Mouse (Mus musculus): Measurements from ENCODE around the gene Taf11. TPM values are rescaled to one million over a fixed set of nuclear protein-coding genes. Genes with fewer than 3 reads are reported as not detected.

Taf11 gene
- polyA plus RNA-seq, 1 experiment, result 30.6 TPM

- WGBS, result under 1% methylated on average over 78 of the region's 78 CpGs
- TF ChIP-seq POLR2A (IDR thresholded peaks at IDR 0.05; ENCODE audit: borderline replicate concordance, control insufficient read depth, low read depth, low read length), result no peak; the same call in 1 of the 2 replicates
- no peak for TF ChIP-seq CTCF (IDR thresholded peaks at IDR 0.05; ENCODE audit: control insufficient read depth, insufficient read depth, low read length)
- Histone ChIP-seq H3K4me3 (replicated peaks; ENCODE audit: control insufficient read depth, low read depth, low read length) (peak within 1 kb of the TSS; percentile 85), H3K4me1 (ENCODE audit: control insufficient read depth, insufficient read depth, low read length) (peaks cover 4% of the 10 kb centered on the region; the same call in 1 of the 2 replicates), H3K27ac (ENCODE audit: control insufficient read depth, insufficient read depth, low read depth, low read length, poor library complexity) (peak within 1 kb of the TSS; percentile 91)
These were observed 589 bp downstream of the Taf11 start, which contains the start of gene Anks1 for GRCm38 (mm10) chr17:27908888-27909621. Gene Anks1, plus strand, starts transcription at chr17:27909306.

GRCm38 (mm10) chr17:27908206-27908887 lies 1.3 kb downstream of the Taf11 start:
- TF ChIP-seq POLR2A (IDR thresholded peaks at IDR 0.05; ENCODE audit: borderline replicate concordance, control insufficient read depth, low read depth, low read length) (no peak), CTCF (IDR thresholded peaks at IDR 0.05; ENCODE audit: control insufficient read depth, insufficient read depth, low read length) (no peak)
- Histone ChIP-seq H3K4me3 (replicated peaks; ENCODE audit: control insufficient read depth, low read depth, low read length) (peak overlapping the region; percentile 86), H3K27ac (ENCODE audit: control insufficient read depth, insufficient read depth, low read depth, low read length, poor library complexity) (peak overlapping the region; percentile 91; the same call in 1 of the 2 replicates), H3K4me1 (ENCODE audit: control insufficient read depth, insufficient read depth, low read length) (peaks cover 4% of the 10 kb centered on the region; the same call in 1 of the 2 replicates)
- WGBS, result under 1% methylated on average over 12 of the region's 12 CpGs

- peaks cover 4% of the 10 kb centered on the region; the same call in 1 of the 2 replicates for H3K4me1 ChIP-seq (ENCODE audit: control insufficient read depth, insufficient read depth, low read length)
- WGBS, result under 1% methylated on average over 45 of the region's 45 CpGs
- H3K27ac ChIP-seq (ENCODE audit: control insufficient read depth, insufficient read depth, low read depth, low read length, poor library complexity), result peak overlapping the region; percentile 61; the same call in 1 of the 2 replicates
- peak overlapping the region; percentile 86 for H3K4me3 ChIP-seq (replicated peaks; ENCODE audit: control insufficient read depth, low read depth, low read length)
- TF ChIP-seq POLR2A (IDR thresholded peaks at IDR 0.05; ENCODE audit: borderline replicate concordance, control insufficient read depth, low read depth, low read length), result peak; percentile 41; the same call in 1 of the 2 replicates
- TF ChIP-seq CTCF (IDR thresholded peaks at IDR 0.05; ENCODE audit: control insufficient read depth, insufficient read depth, low read length), result no peak
These were observed 2.0 kb downstream of the Taf11 start for GRCm38 (mm10) chr17:27907512-27908205.

DNA sequence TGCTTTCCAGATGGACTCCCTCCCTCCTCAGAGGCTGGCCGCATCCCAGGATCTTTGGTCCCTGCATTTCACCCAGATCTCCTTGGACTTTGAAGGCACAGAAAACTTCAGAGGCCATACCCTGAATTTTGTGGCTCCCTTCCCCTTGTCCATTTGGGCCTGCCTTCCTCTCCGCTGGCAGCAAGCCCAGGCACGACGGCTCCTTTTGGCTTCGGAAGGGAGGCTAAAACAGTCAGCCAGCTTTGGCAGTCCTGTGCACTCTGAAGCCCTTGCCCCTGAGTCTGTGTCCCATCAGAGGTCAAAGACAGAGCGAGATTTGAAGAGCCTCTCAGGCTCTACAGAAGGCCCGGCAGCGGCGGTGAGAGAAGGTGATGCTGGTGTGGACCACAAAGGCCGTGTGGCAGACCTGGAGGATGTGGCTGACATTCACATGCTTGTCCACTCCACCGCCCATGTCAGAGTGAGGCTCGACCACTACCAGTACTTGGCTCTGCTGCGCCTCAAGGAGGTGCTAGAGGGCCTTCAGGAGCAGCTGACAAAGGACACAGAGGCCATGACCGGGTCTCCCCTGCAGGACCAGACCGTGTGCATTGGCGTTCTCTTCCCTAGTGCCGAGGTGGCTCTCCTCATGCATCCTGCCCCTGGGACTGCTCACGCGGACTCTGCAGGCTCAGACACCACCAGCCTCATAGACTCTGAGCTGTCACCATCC lies 23.0 kb downstream of the Taf11 start:
- peak; percentile 16; the same call in 1 of the 2 replicates for TF ChIP-seq CTCF (IDR thresholded peaks at IDR 0.05; ENCODE audit: control insufficient read depth, insufficient read depth, low read length)
- TF ChIP-seq POLR2A (IDR thresholded peaks at IDR 0.05; ENCODE audit: borderline replicate concordance, control insufficient read depth, low read depth, low read length), result no peak

DNA sequence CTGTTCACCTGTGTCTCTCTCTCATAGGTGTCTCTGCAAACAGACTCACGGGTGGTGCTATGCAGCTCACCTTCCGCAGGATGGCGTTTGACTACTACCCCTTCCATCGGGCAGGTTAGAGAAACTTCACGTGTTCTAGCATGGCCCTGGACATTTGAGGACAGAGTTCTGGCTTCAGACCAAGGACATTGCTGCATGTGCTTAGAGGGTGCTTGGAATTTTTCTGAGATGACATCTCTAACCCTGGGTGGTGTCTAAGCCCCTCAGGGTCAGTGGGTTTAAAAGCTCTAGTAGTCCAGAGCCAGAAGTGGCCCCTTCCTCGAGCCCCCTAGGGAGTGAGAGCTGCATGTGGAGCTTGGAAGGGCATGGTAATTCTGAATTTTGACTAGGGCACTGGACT lies 25.6 kb downstream of the Taf11 start:
- TF ChIP-seq POLR2A (IDR thresholded peaks at IDR 0.05; ENCODE audit: borderline replicate concordance, control insufficient read depth, low read depth, low read length) (no peak), CTCF (IDR thresholded peaks at IDR 0.05; ENCODE audit: control insufficient read depth, insufficient read depth, low read length) (no peak)
- H3K4me1 ChIP-seq (ENCODE audit: control insufficient read depth, insufficient read depth, low read length), result no peaks in the 10 kb centered on the region; the same call in 1 of the 2 replicates
- WGBS, result 90% methylated on average over 6 of the region's 6 CpGs
- no peak overlapping the region for H3K27ac ChIP-seq (ENCODE audit: control insufficient read depth, insufficient read depth, low read depth, low read length, poor library complexity)
- H3K4me3 ChIP-seq (replicated peaks; ENCODE audit: control insufficient read depth, low read depth, low read length), result no peak overlapping the region

More for the DNA sequence above, 23.0 kb downstream of the Taf11 start:
- WGBS, result 90% methylated on average over 19 of the region's 19 CpGs
- Histone ChIP-seq H3K4me1 (ENCODE audit: control insufficient read depth, insufficient read depth, low read length) (no peaks in the 10 kb centered on the region; the same call in 1 of the 2 replicates), H3K27ac (ENCODE audit: control insufficient read depth, insufficient read depth, low read depth, low read length, poor library complexity) (no peak overlapping the region), H3K4me3 (replicated peaks; ENCODE audit: control insufficient read depth, low read depth, low read length) (no peak overlapping the region)

- no peaks in the 10 kb centered on the region; the same call in 1 of the 2 replicates for H3K4me1 ChIP-seq (ENCODE audit: control insufficient read depth, insufficient read depth, low read length)
- H3K27ac ChIP-seq (ENCODE audit: control insufficient read depth, insufficient read depth, low read depth, low read length, poor library complexity), result no peak overlapping the region
- TF ChIP-seq CTCF (IDR thresholded peaks at IDR 0.05; ENCODE audit: control insufficient read depth, insufficient read depth, low read length), result no peak
- no peak for TF ChIP-seq POLR2A (IDR thresholded peaks at IDR 0.05; ENCODE audit: borderline replicate concordance, control insufficient read depth, low read depth, low read length)
- 70% methylated on average over 8 of the region's 8 CpGs for WGBS
- H3K4me3 ChIP-seq (replicated peaks; ENCODE audit: control insufficient read depth, low read depth, low read length), result no peak overlapping the region
These were observed 26.5 kb downstream of the Taf11 start for GRCm38 (mm10) chr17:27883129-27883528.

DNA sequence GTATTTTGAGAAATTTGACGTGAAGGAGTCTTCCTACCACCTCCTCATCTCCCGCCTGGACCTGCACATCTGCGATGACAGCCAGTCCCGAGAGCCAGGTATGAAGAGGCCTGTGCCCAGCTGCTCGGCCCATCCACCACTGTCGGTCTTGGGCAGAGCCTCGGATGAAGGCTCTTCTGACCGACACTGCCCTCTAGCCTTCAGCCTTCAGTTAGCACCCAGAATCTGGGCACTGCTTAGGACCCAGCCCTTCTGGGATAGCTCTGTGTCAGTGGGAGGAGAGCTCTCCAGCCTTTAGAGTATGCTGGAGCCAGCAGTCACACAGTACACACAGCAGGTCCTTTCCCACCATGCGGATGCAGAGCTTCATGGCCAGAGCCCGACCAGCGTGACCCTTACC lies 28.1 kb downstream of the Taf11 start:
- 78% methylated on average over 11 of the region's 11 CpGs for WGBS
- Histone ChIP-seq H3K4me3 (replicated peaks; ENCODE audit: control insufficient read depth, low read depth, low read length) (no peak overlapping the region), H3K4me1 (ENCODE audit: control insufficient read depth, insufficient read depth, low read length) (no peaks in the 10 kb centered on the region; the same call in 1 of the 2 replicates), H3K27ac (ENCODE audit: control insufficient read depth, insufficient read depth, low read depth, low read length, poor library complexity) (no peak overlapping the region)
- TF ChIP-seq POLR2A (IDR thresholded peaks at IDR 0.05; ENCODE audit: borderline replicate concordance, control insufficient read depth, low read depth, low read length) (no peak), CTCF (IDR thresholded peaks at IDR 0.05; ENCODE audit: control insufficient read depth, insufficient read depth, low read length) (0 out of 2 replicates have a peak, but pooled peaks have one; percentile 17)
